Mouse (Mus musculus) midbrain, embryonic 14.5 days (tissue): ENCODE results near the gene Kdm2b. TPM values are rescaled to one million over a fixed set of nuclear protein-coding genes. Genes with fewer than 3 reads are reported as not detected.

Source experiments
- ATAC-seq: fragments of 200-750 bp; cut with Nextera tagmentation; 2 replicates; pipeline ENCODE4 v1.8.0; 2017; ENCODE audit warnings: moderate number of reproducible peaks, moderate library complexity; ENCODE audit not compliant: low FRiP score, low TSS enrichment
- DNase-seq: peaks from one replicate; pipeline ENCODE4 v3.0.0-alpha.2; 2015
- H3K27ac ChIP-seq: fragments of 300-500 bp; sonication (generic); replicated peaks from 2 replicates; pipeline ENCODE4 v1.5.1; 2014; ENCODE audit warnings: mild to moderate bottlenecking, low read depth, low read length, moderate library complexity
- H3K27me3 ChIP-seq: fragments of 300-500 bp; sonication (generic); 2 replicates; pipeline ENCODE4 v1.6.1; 2014; ENCODE audit warnings: low read length, control low read depth, mixed read lengths; ENCODE audit not compliant: control insufficient read depth, insufficient read depth
- H3K36me3 ChIP-seq: fragments of 300-500 bp; sonication (generic); 2 replicates; pipeline ENCODE4 v1.6.1; 2014; ENCODE audit warnings: low read length, control low read depth; ENCODE audit not compliant: control insufficient read depth, insufficient read depth
- H3K4me1 ChIP-seq: fragments of 300-500 bp; sonication (generic); 2 replicates; pipeline ENCODE4 v1.6.1; 2014; ENCODE audit warnings: mild to moderate bottlenecking, antibody characterized with exemption, low read length, control low read depth; ENCODE audit not compliant: control insufficient read depth, insufficient read depth
- H3K4me2 ChIP-seq: fragments of 300-500 bp; sonication (generic); 2 replicates; pipeline ENCODE4 v1.6.1; 2014; ENCODE audit warnings: mild to moderate bottlenecking, low read length, moderate library complexity
- H3K4me3 ChIP-seq: fragments of 300-500 bp; sonication (generic); replicated peaks from 2 replicates; pipeline ENCODE4 v1.5.1; 2014; ENCODE audit warnings: low read depth, low read length
- H3K9ac ChIP-seq: fragments of 300-500 bp; sonication (generic); replicated peaks from 2 replicates; pipeline ENCODE4 v1.6.1; 2014; ENCODE audit warnings: mild to moderate bottlenecking, low read length, moderate library complexity
- H3K9me3 ChIP-seq: fragments of 300-500 bp; sonication (generic); 2 replicates; pipeline ENCODE4 v1.6.1; 2016; ENCODE audit warnings: low read length, control low read depth, mixed read lengths; ENCODE audit not compliant: control insufficient read depth
- WGBS: fragments of 180-500 bp; shearing (Covaris S2); extraction: QIAGEN DNeasy Blood & Tissue Kit; methylation state at CpG from one replicate; pipeline ENCODE4 v1.1.7; 2014; 5-methylcytosine and 5-hydroxymethylcytosine counted together
- polyA plus RNA-seq: library from polyadenylated mRNA; unstranded; fragments of >200 nt; fragmentation: Nextera tagmentation; extraction: Ambion mirVana; gene quantifications from 2 replicates; pipeline ENCODE4 v1.2.1, GENCODE M21; 2014

Gene Kdm2b
- polyA plus RNA-seq, 1 experiment from 2014 or later = 99.9 TPM

GRCm38 (mm10) chr5:122956059-122956458 is 33.6 kb downstream of the Kdm2b start:
- DNase-seq (no peak), ATAC-seq (no peak)
- Histone ChIP-seq H3K4me3 (no peak overlapping the region), H3K4me1 (peaks cover 19% of the 10 kb centered on the region), H3K9me3 (no peaks in the 10 kb centered on the region), H3K27me3 (peaks cover 8% of the 10 kb centered on the region; the same call in 1 of the 2 replicates), H3K9ac (no peak overlapping the region), H3K36me3 (no peaks in the 10 kb centered on the region), H3K4me2 (no peak overlapping the region), H3K27ac (no peak overlapping the region)
- 79% methylated on average over 3 of the region's 3 CpGs for WGBS

DNA sequence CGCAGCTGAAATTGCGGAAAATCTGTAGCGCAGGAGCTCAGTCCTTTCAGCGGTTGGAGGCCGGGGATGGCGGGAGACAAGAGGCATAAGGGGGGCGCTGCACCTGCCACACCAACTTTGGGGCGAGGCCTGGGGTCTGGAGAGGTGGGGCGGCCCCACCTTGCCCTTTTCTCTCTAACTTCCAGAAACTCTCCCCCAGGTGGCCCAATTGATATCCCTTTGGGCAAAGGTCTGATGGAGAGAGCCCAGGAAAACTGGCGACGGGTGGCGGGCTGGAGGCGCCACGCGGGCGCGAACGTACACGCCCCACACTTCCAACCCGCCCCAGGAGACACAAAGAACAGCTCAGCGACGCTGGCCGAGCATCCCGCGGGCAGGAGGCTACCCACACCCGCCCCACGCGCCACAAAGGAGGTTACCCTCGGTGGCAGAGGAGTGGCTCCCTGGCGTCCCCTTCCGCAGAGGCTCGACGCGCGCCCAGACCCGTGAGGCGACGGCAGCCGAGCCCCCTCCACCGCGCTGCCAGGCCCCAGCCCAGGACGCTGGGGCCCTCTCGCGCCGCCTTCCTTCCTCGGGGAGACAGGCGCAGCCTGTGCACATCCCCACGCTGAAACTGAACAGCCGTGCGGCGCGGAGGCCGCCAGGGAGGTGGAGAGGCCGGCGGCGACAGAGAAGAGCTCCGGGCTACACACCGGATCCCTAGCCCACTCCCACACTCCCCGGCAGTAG is 37.5 kb downstream of the Kdm2b start:
- DNase-seq = peak; percentile 62
- ATAC-seq = no peak
- WGBS = under 1% methylated on average over 57 of the region's 59 CpGs

GRCm38 (mm10) chr5:122951056-122951912 is 38.3 kb downstream of the Kdm2b start:
- H3K4me1 ChIP-seq = peaks cover 26% of the 10 kb centered on the region
- peak overlapping the region; percentile 76 for H3K4me2 ChIP-seq
- peak overlapping the region; percentile 35 for H3K4me3 ChIP-seq
- no peak for ATAC-seq
- H3K27me3 ChIP-seq = peaks cover 8% of the 10 kb centered on the region; the same call in 1 of the 2 replicates
- peak; percentile 64 for DNase-seq
- no peaks in the 10 kb centered on the region for H3K9me3 ChIP-seq
- H3K27ac ChIP-seq = peak overlapping the region; percentile 57
- H3K36me3 ChIP-seq = peaks cover 7% of the 10 kb centered on the region; the same call in 1 of the 2 replicates
- WGBS = 2% methylated on average over 30 of the region's 30 CpGs
- H3K9ac ChIP-seq = peak overlapping the region; percentile 46; the same call in 1 of the 2 replicates

More for the DNA sequence above, 37.5 kb downstream of the Kdm2b start:
- Histone ChIP-seq H3K4me1 (peaks cover 27% of the 10 kb centered on the region), H3K9me3 (no peaks in the 10 kb centered on the region), H3K27me3 (peaks cover 8% of the 10 kb centered on the region; the same call in 1 of the 2 replicates), H3K36me3 (peaks cover 7% of the 10 kb centered on the region; the same call in 1 of the 2 replicates), H3K27ac (peak overlapping the region; percentile 63), H3K4me3 (peak overlapping the region; percentile 35), H3K9ac (peak overlapping the region; percentile 46), H3K4me2 (peak overlapping the region; percentile 76)

GRCm38 (mm10) chr5:122950329-122950953 is 39.2 kb downstream of the Kdm2b start:
- peaks cover 26% of the 10 kb centered on the region for H3K4me1 ChIP-seq
- H3K9me3 ChIP-seq = no peaks in the 10 kb centered on the region
- DNase-seq = peak; percentile 91
- H3K9ac ChIP-seq = peak overlapping the region; percentile 46; the same call in 1 of the 2 replicates
- H3K27me3 ChIP-seq = peaks cover 8% of the 10 kb centered on the region; the same call in 1 of the 2 replicates
- peak overlapping the region; percentile 35 for H3K4me3 ChIP-seq
- H3K36me3 ChIP-seq = peaks cover 7% of the 10 kb centered on the region; the same call in 1 of the 2 replicates
- 13% methylated on average over 23 of the region's 23 CpGs for WGBS
- peak overlapping the region; percentile 57; the same call in 1 of the 2 replicates for H3K27ac ChIP-seq
- H3K4me2 ChIP-seq = peak overlapping the region; percentile 76
- ATAC-seq = peak; percentile 92

GRCm38 (mm10) chr5:122949101-122949500 is 40.5 kb downstream of the Kdm2b start:
- Histone ChIP-seq H3K36me3 (peaks cover 12% of the 10 kb centered on the region; the same call in 1 of the 2 replicates), H3K4me1 (peaks cover 26% of the 10 kb centered on the region)
- 91% methylated on average over 8 of the region's 8 CpGs for WGBS

GRCm38 (mm10) chr5:122947534-122947933 is 42.1 kb downstream of the Kdm2b start:
- WGBS = 84% methylated on average over 12 of the region's 12 CpGs
- Histone ChIP-seq H3K36me3 (peaks cover 12% of the 10 kb centered on the region; the same call in 1 of the 2 replicates), H3K9ac (no peak overlapping the region), H3K4me1 (peaks cover 24% of the 10 kb centered on the region), H3K27ac (no peak overlapping the region), H3K4me2 (no peak overlapping the region), H3K4me3 (no peak overlapping the region), H3K27me3 (no peaks in the 10 kb centered on the region), H3K9me3 (no peaks in the 10 kb centered on the region)
- ATAC-seq = no peak
- no peak for DNase-seq

More at GRCm38 (mm10) chr5:122949101-122949500, 40.5 kb downstream of the Kdm2b start:
- DNase-seq = no peak
- Histone ChIP-seq H3K27me3 (peaks cover 8% of the 10 kb centered on the region; the same call in 1 of the 2 replicates), H3K9me3 (no peaks in the 10 kb centered on the region), H3K4me2 (no peak overlapping the region), H3K4me3 (no peak overlapping the region), H3K9ac (no peak overlapping the region), H3K27ac (no peak overlapping the region)
- ATAC-seq = no peak

DNA sequence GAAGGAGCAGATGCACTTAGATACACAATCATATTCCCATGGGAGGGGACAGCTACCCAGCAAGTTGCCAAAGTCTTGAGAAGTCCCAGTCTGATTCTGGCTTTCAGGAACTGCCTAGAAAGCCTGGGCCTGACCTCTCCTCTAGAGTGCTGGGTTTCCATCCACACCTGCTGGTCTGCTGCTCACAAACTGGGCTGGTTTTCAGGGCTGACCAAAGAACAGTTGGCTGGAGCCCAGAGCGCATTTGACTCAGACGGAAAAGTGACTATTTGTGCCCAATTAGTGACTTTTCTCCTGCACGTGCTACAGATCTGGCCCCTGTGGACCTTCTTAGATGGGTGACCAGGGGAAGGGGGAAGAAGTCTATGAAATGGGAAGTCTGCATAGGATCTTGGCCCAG is 50.9 kb downstream of the Kdm2b start:
- Histone ChIP-seq H3K27ac (no peak overlapping the region), H3K9me3 (no peaks in the 10 kb centered on the region), H3K4me1 (no peaks in the 10 kb centered on the region), H3K4me3 (no peak overlapping the region), H3K4me2 (no peak overlapping the region), H3K27me3 (no peaks in the 10 kb centered on the region), H3K9ac (no peak overlapping the region), H3K36me3 (peaks cover 4% of the 10 kb centered on the region; the same call in 1 of the 2 replicates)
- WGBS = 85% methylated on average over 3 of the region's 3 CpGs
- ATAC-seq (no peak), DNase-seq (no peak)

DNA sequence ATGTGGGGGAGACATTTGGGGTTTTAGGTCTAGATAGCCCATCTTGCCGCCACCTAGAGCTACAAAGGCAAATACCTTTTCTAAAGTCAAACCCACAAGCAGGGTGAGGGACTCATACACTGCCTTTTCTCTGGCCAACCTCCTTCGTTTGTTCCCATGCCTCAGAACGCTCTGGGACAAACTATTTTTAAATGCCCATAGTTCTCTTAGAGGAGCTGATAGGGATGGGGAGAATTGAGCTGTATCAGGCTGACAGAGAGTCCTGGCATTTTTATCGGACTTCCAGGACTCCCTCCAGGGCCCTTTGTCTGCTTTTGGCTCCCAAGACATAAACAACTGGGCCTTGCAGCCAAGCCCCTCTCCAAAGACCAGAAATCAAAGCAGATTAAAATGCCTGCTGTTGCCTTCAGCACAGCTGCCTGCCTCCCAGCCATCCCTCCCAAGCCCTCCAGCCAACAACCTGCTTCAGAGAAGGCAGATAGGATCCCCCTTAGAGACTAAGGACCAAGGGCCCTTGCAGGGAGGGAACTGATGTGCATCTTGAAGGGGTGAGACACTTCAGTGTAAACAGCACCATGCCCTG is 51.6 kb downstream of the Kdm2b start:
- no peaks in the 10 kb centered on the region for H3K4me1 ChIP-seq
- peaks cover 4% of the 10 kb centered on the region; the same call in 1 of the 2 replicates for H3K36me3 ChIP-seq
- H3K27ac ChIP-seq = no peak overlapping the region; the same call in 1 of the 2 replicates
- no peak overlapping the region for H3K4me2 ChIP-seq
- 58% methylated on average over 4 of the region's 4 CpGs for WGBS
- no peaks in the 10 kb centered on the region for H3K9me3 ChIP-seq
- H3K27me3 ChIP-seq = no peaks in the 10 kb centered on the region
- DNase-seq = peak; percentile 39
- no peak overlapping the region for H3K9ac ChIP-seq
- ATAC-seq = no peak
- no peak overlapping the region for H3K4me3 ChIP-seq
